Mouse (Mus musculus) heart, postnatal 36 days (tissue): Measurements from ENCODE around the gene Mkks. TPM values are rescaled to one million over a fixed set of nuclear protein-coding genes. Genes with fewer than 3 reads are reported as not detected.
A peak's percentile ranks its signal among the peaks of the same experiment; 100 is the strongest.

ENCODE experiments used
- DNase-seq, 2 experiments: peaks; one replicate each; pipeline ENCODE4 v3.0.0; 2021 to 2022
- intact Hi-C: fragments of 180-260 bp; cut with DNase I; formaldehyde crosslinking; loops from one replicate; pipeline ENCODE4 v1.15.1; 2025
- total RNA-seq, 2 experiments: library from RNA; stranded (reverse); gene quantifications; 2 replicates each; pipeline ENCODE4 v1.2.3; 2021

The Mkks gene
- total RNA-seq, 2 experiments from 2014 or later = 28.5 to 28.6 TPM

DNA sequence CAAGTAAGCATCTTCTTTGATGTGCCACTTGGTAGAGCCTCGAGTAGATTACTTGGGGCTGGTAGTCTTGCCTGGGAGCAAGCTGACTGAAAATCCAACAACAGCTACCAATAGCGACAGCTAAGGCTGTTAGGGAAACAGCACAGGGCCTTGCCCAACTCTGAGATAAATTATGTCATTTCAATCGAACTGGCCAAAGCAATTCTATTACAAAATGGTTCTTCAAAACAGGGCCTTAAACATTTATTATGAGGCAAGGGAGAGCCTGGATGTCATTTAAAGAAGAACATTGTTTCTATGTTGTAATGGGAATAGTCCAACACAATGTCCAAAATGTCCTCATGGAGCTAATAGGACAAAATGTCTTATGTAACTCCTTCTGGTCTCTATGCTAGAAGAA, 40.8 kb downstream of the Mkks start:
- DNase-seq = no peak
- intact Hi-C loops = no loop called here

DNA sequence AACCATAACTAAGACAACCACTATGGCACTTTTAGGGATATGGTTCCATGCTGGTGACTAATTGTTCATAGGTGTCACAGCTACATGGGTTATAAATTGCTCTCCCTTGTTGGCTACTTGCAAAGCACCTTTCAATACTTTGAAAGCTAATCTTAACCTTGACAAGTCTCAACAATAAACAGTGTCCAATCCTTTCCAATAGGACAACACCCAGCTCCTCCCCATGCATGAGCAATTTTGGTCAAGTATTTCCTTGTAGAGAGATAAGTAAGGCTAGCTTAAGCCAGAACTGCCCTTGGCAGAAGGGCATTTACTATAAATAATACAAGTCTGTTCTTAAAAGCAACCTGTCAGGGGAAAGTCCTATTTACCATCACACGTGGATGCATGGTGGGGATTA, 53.2 kb downstream of the Mkks start:
- intact Hi-C loops = no loop called here
- no peak for DNase-seq

DNA sequence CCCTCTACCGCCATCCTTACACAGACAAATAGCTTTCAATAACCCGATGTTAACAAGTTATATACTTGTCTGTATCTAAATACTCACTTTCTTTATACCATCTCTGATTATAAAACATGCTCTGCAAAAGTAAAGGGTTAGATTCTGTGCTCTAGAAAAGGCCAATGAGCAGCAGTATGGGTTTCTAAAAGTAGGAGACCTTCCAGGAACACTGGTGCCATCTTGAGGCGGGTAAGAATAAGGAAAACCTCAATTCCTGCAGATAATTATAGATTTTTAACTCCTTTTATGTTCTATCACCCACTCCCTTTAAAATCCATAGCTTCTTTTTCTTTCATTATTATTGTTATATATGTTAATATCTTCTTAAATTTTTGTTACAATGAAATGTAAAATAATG, 55.3 kb downstream of the Mkks start:
- intact Hi-C loops = no loop called here
- no peak for DNase-seq

DNA sequence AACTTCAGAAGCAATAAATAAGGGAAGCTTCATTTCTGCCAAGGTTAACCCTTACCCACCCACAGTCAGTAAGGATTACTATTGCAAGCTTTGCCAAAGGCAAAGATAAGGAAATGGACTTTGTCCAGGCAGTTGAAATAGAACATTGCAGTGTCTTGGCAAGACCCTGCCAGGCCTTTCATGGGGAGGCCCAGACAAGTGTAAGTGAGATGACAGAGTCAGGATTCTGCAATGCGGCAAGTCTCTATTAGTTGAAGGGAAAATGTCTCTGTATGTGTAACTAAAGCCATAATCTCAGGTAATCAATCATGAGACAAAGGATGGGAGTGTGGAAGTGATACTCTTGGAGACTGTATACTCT, 56.5 kb downstream of the Mkks start:
- intact Hi-C loops = no loop called here
- DNase-seq = peak in 1 of 2 experiments; percentile 5

DNA sequence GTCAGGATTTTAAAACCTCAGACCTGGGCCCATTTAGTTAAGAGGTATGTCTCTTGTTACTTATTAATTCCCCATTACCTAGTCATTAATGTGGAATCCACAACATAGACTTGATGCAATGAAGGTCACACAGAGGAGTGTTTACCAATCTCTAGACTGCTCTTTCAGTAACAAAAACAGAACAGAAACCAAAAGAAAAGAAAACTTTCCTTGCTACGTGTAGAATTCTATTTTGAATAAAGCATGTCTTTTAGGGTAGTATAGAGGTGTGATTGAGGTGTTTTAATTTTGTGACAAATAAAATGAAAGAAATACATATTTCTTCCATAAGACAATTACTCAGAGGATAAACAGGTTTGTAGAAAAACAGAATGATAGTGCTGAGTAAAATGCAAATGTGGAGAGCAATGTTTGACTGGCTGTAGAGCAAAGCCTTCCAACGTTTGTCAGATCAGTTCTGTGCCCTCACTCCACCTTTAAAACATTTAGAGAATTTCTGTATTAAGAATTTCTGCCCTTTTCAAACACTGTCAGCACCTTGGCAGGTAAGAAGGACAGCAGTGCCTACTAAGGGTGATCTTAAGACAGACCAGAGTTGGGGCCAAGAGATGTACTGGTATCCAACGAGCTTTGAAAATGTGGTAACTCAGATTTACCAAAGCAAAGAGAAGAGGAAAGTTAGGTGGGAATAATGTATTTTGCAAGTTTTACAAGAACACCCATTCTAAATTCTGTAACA, 57.0 kb downstream of the Mkks start:
- no peak for DNase-seq
- intact Hi-C loops = no loop called here

DNA sequence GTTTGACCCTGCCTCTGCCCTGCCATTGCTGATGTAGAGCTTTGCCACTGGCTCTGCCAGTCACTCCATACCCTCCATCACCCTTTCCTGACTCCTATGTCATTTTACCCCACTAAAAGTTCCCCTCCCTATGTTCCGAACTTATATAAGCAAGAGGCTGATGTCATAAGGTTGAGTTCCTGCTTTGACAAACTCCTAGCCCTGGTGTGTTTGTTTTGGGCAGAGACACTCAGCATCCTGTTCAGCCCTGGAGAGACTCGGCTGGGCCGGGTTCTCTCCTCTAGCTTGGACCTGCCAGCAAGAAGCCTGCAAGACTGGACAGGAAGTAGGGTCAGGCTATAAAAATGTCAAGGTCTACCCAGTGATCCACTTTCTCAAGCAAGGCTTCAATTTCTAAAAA, 58.3 kb downstream of the Mkks start:
- intact Hi-C loops = no loop called here
- DNase-seq = peak; percentile 8 to 28

DNA sequence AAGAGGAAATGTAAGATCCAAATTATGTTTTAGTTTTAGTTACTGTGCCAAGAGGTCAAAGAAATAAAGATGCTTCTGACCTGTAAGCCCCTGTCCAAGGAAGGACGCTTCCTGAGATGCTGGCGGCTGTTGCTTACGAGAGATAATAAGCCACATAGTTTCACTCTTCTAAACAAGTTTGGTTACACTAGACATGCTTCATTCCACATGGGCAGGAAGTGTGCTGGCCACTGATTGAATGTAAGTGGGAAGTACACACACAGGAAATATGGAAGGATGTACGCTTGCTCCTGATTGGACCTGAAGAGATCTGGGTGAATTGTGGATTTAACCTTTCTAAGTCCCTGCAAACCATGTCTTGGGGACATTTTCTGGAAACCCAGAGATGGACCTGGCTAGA, 63.6 kb downstream of the Mkks start:
- DNase-seq = no peak
- intact Hi-C loops = no loop called here

Other genes starting within 250 kb of the Mkks start
- under 1 TPM in 1 of 2 experiments, not detected in 1; 0.83 TPM for gene Snap25, start 177.9 kb downstream of the Mkks start, total RNA-seq
- 10 to 100 TPM; 22.3 to 33.7 TPM for gene AL731706.2, start 5.7 kb downstream of the Mkks start, total RNA-seq
- 1 to 10 TPM; 1.3 to 2.0 TPM for gene Slx4ip, start 171 bp downstream of the Mkks start, total RNA-seq
- 10 to 100 TPM; 37.3 to 38.0 TPM for gene AL731706.1, start within 50 bp of the Mkks start, total RNA-seq
- 10 to 100 TPM; 11.5 to 12.7 TPM for gene Jag1, start 225.3 kb upstream of the Mkks start, total RNA-seq